Mouse (Mus musculus): Measurements from ENCODE around the gene Gm8374.
"Not testable (repeated sequence)": the region's sequence is repeated elsewhere in the genome, so short reads cannot be mapped to it uniquely, and the experiment has no call there.

The Gm8374 gene

DNA sequence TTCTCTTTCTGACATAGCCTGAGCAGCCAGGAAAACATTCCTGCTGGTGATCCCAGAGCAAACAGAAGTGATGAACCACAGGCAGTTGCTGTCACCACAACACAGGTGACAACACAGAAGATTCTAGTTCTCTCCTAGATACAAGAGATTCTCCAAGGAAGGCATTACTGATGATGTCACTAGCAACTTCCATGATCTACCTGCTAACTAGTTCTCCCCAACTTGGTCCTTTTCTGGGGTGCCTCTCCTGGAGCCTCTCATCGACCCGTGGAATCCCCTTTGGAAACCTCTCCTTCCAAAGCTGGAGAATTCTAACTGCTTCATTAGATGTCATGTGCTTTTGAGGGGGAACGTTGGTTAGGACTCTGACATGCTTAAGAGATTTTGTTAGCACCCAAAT lies at the start of gene Gm8374:
Gene Gm8374 (minus strand): TSS at position 101 of the 400 bp plus-strand sequence.
- in situ Hi-C loops (cut with MboI; ENCODE audit: unreplicated experiment in 2 of 2): not testable (repeated sequence)

DNA sequence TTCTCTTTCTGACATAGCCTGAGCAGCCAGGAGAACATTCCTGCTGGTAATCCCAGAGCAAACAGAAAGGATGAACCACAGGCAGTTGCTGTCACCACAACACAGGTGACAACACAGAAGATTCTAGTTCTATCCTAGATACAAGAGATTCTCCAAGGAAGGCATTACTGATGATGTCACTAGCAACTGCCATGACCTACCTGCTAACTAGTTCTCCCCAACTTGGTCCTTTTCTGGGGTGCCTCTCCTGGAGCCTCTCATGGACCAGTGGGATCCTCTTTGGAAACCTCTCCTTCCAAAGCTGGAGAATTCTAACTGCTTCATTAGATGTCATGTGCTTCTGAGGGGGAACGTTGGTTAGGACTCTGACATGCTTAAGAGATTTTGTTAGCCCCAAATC lies 32.6 kb downstream of the Gm8374 start, which contains the start of gene Gm5797:
Gene Gm5797 (minus strand): TSS at position 101 of the 400 bp plus-strand sequence.
- in situ Hi-C loops (cut with MboI; ENCODE audit: unreplicated experiment in 2 of 2): not testable (repeated sequence)

DNA sequence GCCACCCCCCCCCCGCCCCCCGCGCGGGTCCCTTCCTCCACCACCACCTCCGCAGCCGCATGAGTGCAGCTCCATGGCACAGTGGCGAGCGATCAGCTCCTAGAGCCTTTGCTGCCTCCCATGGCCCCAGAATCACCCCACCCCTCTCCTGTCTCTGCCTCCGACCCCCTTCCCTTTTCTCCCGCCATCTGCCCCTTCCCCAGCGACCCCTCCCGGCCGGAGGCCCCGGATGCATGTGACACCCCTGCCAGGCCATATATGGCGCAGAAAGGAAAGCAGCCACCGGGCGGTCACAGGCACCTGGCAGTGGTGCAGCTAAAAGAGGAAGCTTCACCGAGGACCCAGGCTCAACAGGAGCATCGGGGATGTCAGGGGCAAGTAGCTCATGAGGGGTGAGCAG lies 49.8 kb downstream of the Gm8374 start:
- in situ Hi-C loops (cut with MboI; ENCODE audit: unreplicated experiment in 2 of 2): not testable (repeated sequence)

DNA sequence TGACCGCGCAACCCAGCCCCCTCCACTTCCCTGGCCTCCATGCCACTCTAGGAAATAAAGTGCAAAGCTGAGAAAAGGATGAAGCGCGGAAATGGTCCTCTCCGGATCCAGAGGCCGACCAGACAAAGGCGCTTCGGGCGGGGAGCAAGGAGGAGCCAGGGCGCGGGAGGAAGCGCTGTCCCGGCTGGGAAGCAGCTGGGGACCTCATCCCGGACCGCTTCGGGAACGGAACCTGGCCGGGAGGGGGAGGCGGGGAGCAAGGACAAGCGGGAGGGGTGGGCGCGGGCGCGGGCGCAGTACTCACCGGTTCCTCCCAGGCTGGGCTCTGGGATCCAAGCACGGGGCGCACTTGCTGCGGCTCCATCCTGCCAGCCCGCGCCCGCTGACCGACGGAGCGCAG lies 50.3 kb downstream of the Gm8374 start, which contains the start of gene Gm3739:
Gene Gm3739 (minus strand): TSS at position 389 of the 400 bp plus-strand sequence.
- in situ Hi-C loops (cut with MboI; ENCODE audit: unreplicated experiment in 2 of 2): not testable (repeated sequence)

Measured in v-Abl transformed pro-B cells (cell line).